Mouse (Mus musculus) kidney, postnatal 14 days (tissue): ENCODE results near the gene Gm20815.
"Not testable (repeated sequence)": the region's sequence is repeated elsewhere in the genome, so short reads cannot be mapped to it uniquely, and the experiment has no call there.

Experiments used
- DNase-seq: peaks from one replicate; pipeline ENCODE4 v3.0.0; 2022; ENCODE audit warnings: mixed read lengths

Gm20815 gene

GRCm38 (mm10) chrY:8835069-8835468, at the start of gene Gm20815:
Gene Gm20815, minus strand, starts transcription at chrY:8835169.
- DNase-seq, result not testable (repeated sequence)
